Mouse (Mus musculus): ENCODE results near the gene Disc1.

DNA sequence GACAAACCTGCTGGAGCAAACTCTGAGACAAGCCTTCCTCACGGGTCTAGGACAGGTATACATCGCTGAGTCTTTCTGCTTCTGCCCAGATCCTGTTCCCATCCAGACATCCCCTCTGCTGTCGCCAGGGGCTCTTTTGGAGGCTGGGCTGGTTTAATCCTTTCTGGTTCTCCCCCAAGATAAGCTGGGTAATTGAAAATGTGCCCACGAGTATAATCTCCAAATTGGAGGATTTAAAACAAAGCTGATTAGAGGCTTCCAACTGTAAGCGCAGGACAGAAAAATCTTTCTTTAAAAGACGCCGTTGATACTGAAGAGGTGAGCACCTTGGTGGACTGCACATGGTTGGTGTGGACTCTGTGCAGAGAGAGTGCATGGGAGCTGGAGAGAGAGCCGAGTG lies 23.3 kb downstream of the Disc1 start:
- TF ChIP-seq CTCF (IDR thresholded peaks at IDR 0.05; ENCODE audit: low read depth): no peak
- TF ChIP-seq EP300 (IDR thresholded peaks at IDR 0.05; ENCODE audit: low read depth): no peak

Measured in liver, postnatal 0 days (tissue).